Mouse (Mus musculus) ES-E14 (cell line): ENCODE measurements around the gene Dennd4b.

Experiments
- CHD2 ChIP-seq: IDR thresholded peaks from 2 replicates; pipeline ENCODE4 v1.6.1; 2014; ENCODE audit warnings: mild to moderate bottlenecking, low read depth, low read length, inconsistent platforms
- ZNF384 ChIP-seq: IDR thresholded peaks from 2 replicates; pipeline ENCODE4 v1.6.1; 2012; ENCODE audit warnings: low read depth, low read length, inconsistent platforms

GRCm38 (mm10) chr3:90293352-90294063, 28.5 kb downstream of the Dennd4b start:
- TF ChIP-seq ZNF384 (no peak), CHD2 (no peak)
